Mouse (Mus musculus) neutrophil, adult 59 days (primary cell): Measurements from ENCODE around the gene Cd81. TPM values are rescaled to one million over a fixed set of nuclear protein-coding genes. Genes with fewer than 3 reads are reported as not detected.

ENCODE experiments used
- total RNA-seq, 2 experiments: library from RNA; stranded (reverse); gene quantifications; 1 replicate in 1 of 2; 2 replicates in 1 of 2; pipeline ENCODE4 v1.2.4; 2023

Gene Cd81
- total RNA-seq: 10 to 100 TPM; 46.7 to 55.6 TPM

DNA sequence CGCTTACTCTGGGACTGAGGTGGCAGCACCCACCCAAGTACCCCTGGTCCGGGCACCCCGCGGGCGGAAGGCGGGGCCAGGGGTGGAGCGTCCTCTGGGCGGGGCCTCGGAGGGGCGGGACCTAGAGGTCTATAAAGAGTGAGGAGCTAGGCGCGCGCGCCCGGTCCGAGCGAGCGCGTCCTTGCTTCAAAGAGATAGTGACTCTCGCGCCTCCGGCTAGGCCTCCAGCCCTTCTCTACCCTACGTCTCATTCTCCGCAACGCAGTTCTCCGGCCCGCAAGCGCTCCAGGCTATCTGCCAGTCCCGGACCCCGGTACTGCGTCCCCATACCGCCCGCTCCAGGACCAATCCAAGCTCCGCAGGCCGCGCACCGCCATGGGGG lies at the start of gene Cd81:
Cd81 (plus strand) TSS at position 114 of the 382 bp plus-strand sequence.

DNA sequence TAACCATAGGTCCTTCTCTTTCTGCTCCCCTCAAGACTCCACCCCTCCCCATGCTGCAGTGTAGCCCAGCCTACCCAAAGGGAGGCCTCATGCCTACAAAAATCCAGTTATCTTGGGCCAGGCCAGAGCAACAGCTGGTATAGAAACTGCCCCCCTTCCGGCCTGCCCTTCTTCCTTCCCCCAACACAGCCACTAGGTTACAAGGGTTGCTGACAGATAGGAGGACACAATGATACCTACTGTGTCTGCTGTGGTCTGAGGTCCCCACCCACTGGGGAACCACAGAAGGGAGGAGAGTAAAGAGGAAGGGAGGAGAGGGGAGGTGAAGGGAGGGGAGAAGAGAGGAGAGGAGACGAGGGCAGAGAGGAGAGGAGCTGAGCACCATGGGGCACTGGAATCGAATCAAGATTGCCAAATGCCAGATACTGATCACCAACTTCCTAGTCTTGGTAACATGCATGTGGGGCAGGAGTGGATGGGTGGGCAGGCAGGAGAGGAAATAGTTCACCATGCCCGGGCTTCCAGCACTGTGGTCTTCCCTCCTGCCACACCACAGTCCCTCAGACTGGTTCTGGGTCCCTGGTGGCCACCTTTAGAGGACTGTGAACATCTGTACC lies 47.7 kb upstream of the Cd81 start, which contains the start of gene Tspan32:
Tspan32 (plus strand) TSS at position 320 of the 617 bp plus-strand sequence.

GRCm38 (mm10) chr7:143068882-143069591 lies 16.5 kb downstream of the Cd81 start, which contains the start of gene Tssc4:
TSS of gene Tssc4 (plus strand) at chr7:143069249.

DNA sequence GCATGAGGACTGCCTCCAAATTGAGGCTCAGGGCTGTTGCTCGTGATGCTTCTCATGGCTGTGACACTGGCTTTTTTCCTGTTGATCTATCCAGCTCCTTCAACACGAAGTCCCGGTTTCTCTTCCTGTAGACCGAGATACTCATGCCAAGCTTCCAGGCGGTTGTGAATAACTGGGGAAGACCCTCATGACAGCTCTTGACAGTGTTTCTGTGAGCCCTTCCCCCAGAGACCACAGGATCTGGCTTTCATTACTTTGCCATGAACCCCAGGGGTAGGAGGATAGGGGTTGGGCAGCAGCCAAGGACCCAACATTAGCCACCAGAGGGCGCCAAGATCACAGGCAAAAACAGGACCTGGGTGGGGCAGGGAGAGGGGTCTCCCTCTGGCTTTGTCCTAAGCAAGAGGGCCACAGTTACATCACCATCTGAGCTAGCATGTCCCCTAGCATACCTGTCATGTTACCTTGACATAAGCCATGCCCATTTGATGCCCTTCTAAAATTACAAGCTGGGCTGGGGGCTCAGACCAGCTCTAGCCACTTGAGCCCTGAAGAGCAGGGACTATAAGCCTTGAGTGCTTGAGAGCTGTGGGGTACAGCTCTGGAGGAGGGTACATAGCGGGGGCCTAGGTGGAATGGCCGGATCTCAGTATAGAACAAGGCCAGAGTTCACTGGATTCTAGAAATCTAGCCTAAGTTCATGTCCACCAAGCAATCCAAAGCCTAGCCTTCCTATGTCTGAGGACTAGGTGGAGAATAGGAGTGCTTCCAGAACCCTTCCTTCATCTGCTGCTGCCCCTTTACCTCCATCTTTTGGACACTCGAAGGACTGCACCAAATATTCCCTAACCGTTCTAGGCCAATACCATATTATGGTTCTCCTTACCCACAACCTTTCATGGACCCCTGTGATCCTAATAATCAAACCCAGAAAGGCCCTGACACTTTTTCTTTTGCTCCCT lies 42.3 kb downstream of the Cd81 start, which contains the start of gene Trpm5:
Trpm5 (minus strand) TSS at position 51 of the 962 bp plus-strand sequence.

GRCm38 (mm10) chr7:143106062-143106461 lies 53.5 kb downstream of the Cd81 start, which contains the start of gene Kcnq1:
TSS of gene Kcnq1 (plus strand) at chr7:143106362.

Other genes with a start within 250 kb of the Cd81 start
- gene Th, start 121.6 kb upstream of the Cd81 start, total RNA-seq: under 1 TPM in 1 of 2 experiments, not detected in 1; 0.36 TPM
- gene Ascl2, start 83.5 kb upstream of the Cd81 start, total RNA-seq: 1 to 10 TPM; 3.8 to 4.0 TPM
- gene Tspan32, start 47.7 kb upstream of the Cd81 start, total RNA-seq: 10 to 100 TPM; 55.9 to 63.9 TPM
- 10 to 100 TPM; 14.1 to 19.1 TPM for gene Tssc4, start 16.5 kb downstream of the Cd81 start, total RNA-seq
- under 1 TPM; 0.09 TPM for gene Trpm5, start 41.9 kb downstream of the Cd81 start, total RNA-seq
- gene Kcnq1, start 53.6 kb downstream of the Cd81 start, total RNA-seq: not detected